Mouse (Mus musculus): ENCODE measurements around the gene Fndc5. TPM values are rescaled to one million over a fixed set of nuclear protein-coding genes. Genes with fewer than 3 reads are reported as not detected.

The Fndc5 gene
- total and polyA plus RNA-seq, 3 experiments = 6.5 to 31.2 (median 9.4) TPM

GRCm38 (mm10) chr4:129121569-129122086 is 15.2 kb upstream of the Fndc5 start, which contains the start of gene Hpca:
TSS of gene Hpca (minus strand) at chr4:129122036.
- DNase-seq (ENCODE audit: low spot score) (no peak), ATAC-seq (ENCODE audit: extremely low read depth, insufficient number of reproducible peaks, low FRiP score, poor library complexity, severe bottlenecking) (no peak)
- no peak within 1 kb of the TSS; the same call in 1 of the 2 replicates for H3K4me3 ChIP-seq (ENCODE audit: low read depth, low read length)
- TF ChIP-seq CTCF (IDR thresholded peaks at IDR 0.05; ENCODE audit: low read depth, low read length) (no peak), TAL1 (conservative IDR thresholded peaks at IDR 0.05; ENCODE audit: low read depth, low read length) (no peak), GATA2 (IDR thresholded peaks at IDR 0.05; ENCODE audit: borderline replicate concordance, low read depth, low read length) (no peak), GATA1 (IDR thresholded peaks at IDR 0.05; ENCODE audit: borderline replicate concordance, low read length) (no peak), POLR2AphosphoS5 (IDR thresholded peaks at IDR 0.05; ENCODE audit: insufficient replicate concordance, low read depth, low read length) (no peak)
- peaks cover 60% of the 10 kb centered on the region for H3K27me3 ChIP-seq (ENCODE audit: insufficient read depth, low read length)
- H3K4me1 ChIP-seq (ENCODE audit: insufficient read depth, low read depth, low read length) = peaks cover 7% of the 10 kb centered on the region; the same call in 1 of the 2 replicates
- no peaks in the 10 kb centered on the region for H3K9me3 ChIP-seq (replicated peaks)
- no peaks in the 10 kb centered on the region for H3K36me3 ChIP-seq (replicated peaks)

- no peak for TF ChIP-seq TAL1 (conservative IDR thresholded peaks at IDR 0.05; ENCODE audit: low read depth, low read length)
- TF ChIP-seq GATA1 (IDR thresholded peaks at IDR 0.05; ENCODE audit: borderline replicate concordance, low read length) = no peak
- TF ChIP-seq GATA2 (IDR thresholded peaks at IDR 0.05; ENCODE audit: borderline replicate concordance, low read depth, low read length) = no peak
- no peak for TF ChIP-seq POLR2AphosphoS5 (IDR thresholded peaks at IDR 0.05; ENCODE audit: insufficient replicate concordance, low read depth, low read length)
- Histone ChIP-seq H3K4me3 (ENCODE audit: low read depth, low read length) (no peak overlapping the region), H3K27me3 (ENCODE audit: insufficient read depth, low read length) (peaks cover 56% of the 10 kb centered on the region), H3K9me3 (replicated peaks) (no peaks in the 10 kb centered on the region), H3K36me3 (replicated peaks) (no peaks in the 10 kb centered on the region), H3K4me1 (ENCODE audit: insufficient read depth, low read depth, low read length) (peaks cover 7% of the 10 kb centered on the region; the same call in 1 of the 2 replicates)
- no peak for DNase-seq (ENCODE audit: low spot score)
- no peak for ATAC-seq (ENCODE audit: extremely low read depth, insufficient number of reproducible peaks, low FRiP score, poor library complexity, severe bottlenecking)
Observed at GRCm38 (mm10) chr4:129122107-129122506, 14.7 kb upstream of the Fndc5 start.

- DNase-seq (ENCODE audit: low spot score) (no peak), ATAC-seq (ENCODE audit: extremely low read depth, insufficient number of reproducible peaks, low FRiP score, poor library complexity, severe bottlenecking) (no peak)
- H3K9me3 ChIP-seq (replicated peaks) = no peaks in the 10 kb centered on the region
- TF ChIP-seq POLR2AphosphoS5 (IDR thresholded peaks at IDR 0.05; ENCODE audit: insufficient replicate concordance, low read depth, low read length) (no peak), GATA2 (IDR thresholded peaks at IDR 0.05; ENCODE audit: borderline replicate concordance, low read depth, low read length) (no peak), CTCF (IDR thresholded peaks at IDR 0.05; ENCODE audit: low read depth, low read length) (no peak), TAL1 (conservative IDR thresholded peaks at IDR 0.05; ENCODE audit: low read depth, low read length) (no peak), GATA1 (IDR thresholded peaks at IDR 0.05; ENCODE audit: borderline replicate concordance, low read length) (no peak)
- H3K36me3 ChIP-seq (replicated peaks) = no peaks in the 10 kb centered on the region
- H3K4me3 ChIP-seq (ENCODE audit: low read depth, low read length) = no peak overlapping the region
- H3K4me1 ChIP-seq (ENCODE audit: insufficient read depth, low read depth, low read length) = peaks cover 7% of the 10 kb centered on the region; the same call in 1 of the 2 replicates
- H3K27me3 ChIP-seq (ENCODE audit: insufficient read depth, low read length) = peaks cover 56% of the 10 kb centered on the region
Observed at GRCm38 (mm10) chr4:129122719-129123118, 14.1 kb upstream of the Fndc5 start.

DNA sequence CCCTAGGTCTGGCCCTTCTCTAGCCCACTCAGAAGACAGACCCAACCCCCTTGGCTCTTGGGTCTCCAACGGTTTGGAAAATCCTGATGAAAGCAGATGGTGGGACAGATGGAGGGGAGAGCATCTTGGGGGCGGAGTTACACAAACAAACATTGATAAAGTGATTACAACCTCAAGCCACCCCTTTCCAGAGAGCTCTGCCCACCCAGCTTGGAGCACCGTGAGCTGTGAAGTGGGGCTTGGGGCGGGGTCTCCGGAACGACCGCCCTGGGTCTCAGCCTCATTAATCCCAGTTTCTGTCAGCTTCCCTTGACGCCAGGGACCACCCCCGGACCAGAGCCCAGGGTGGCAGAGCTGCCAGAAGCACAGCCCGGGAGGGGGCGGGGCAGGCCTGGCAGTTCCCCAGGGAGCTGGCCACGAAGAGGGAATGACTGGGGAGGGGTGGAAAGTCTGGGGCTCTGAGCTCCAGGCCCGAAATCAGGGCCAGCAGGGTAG is 12.1 kb upstream of the Fndc5 start:
- Histone ChIP-seq H3K4me3 (ENCODE audit: low read depth, low read length) (no peak overlapping the region), H3K27me3 (ENCODE audit: insufficient read depth, low read length) (peaks cover 58% of the 10 kb centered on the region)
- no peak for TF ChIP-seq POLR2AphosphoS5 (IDR thresholded peaks at IDR 0.05; ENCODE audit: insufficient replicate concordance, low read depth, low read length)
- TF ChIP-seq CTCF (IDR thresholded peaks at IDR 0.05; ENCODE audit: low read depth, low read length) = no peak
- no peak for TF ChIP-seq GATA2 (IDR thresholded peaks at IDR 0.05; ENCODE audit: borderline replicate concordance, low read depth, low read length)
- no peak for TF ChIP-seq TAL1 (conservative IDR thresholded peaks at IDR 0.05; ENCODE audit: low read depth, low read length)
- no peak for TF ChIP-seq GATA1 (IDR thresholded peaks at IDR 0.05; ENCODE audit: borderline replicate concordance, low read length)

GRCm38 (mm10) chr4:129125736-129126451 is 10.9 kb upstream of the Fndc5 start:
- Histone ChIP-seq H3K36me3 (replicated peaks) (no peaks in the 10 kb centered on the region), H3K27me3 (ENCODE audit: insufficient read depth, low read length) (peaks cover 49% of the 10 kb centered on the region), H3K4me1 (ENCODE audit: insufficient read depth, low read depth, low read length) (peaks cover 30% of the 10 kb centered on the region), H3K4me3 (ENCODE audit: low read depth, low read length) (no peak overlapping the region), H3K9me3 (replicated peaks) (no peaks in the 10 kb centered on the region)
- DNase-seq (ENCODE audit: low spot score) (no peak), ATAC-seq (ENCODE audit: extremely low read depth, insufficient number of reproducible peaks, low FRiP score, poor library complexity, severe bottlenecking) (no peak)
- TF ChIP-seq GATA1 (IDR thresholded peaks at IDR 0.05; ENCODE audit: borderline replicate concordance, low read length) = no peak
- TF ChIP-seq GATA2 (IDR thresholded peaks at IDR 0.05; ENCODE audit: borderline replicate concordance, low read depth, low read length) = no peak
- no peak for TF ChIP-seq CTCF (IDR thresholded peaks at IDR 0.05; ENCODE audit: low read depth, low read length)
- no peak for TF ChIP-seq POLR2AphosphoS5 (IDR thresholded peaks at IDR 0.05; ENCODE audit: insufficient replicate concordance, low read depth, low read length)
- TF ChIP-seq TAL1 (conservative IDR thresholded peaks at IDR 0.05; ENCODE audit: low read depth, low read length) = no peak

More for the DNA sequence above, 12.1 kb upstream of the Fndc5 start:
- H3K4me1 ChIP-seq (ENCODE audit: insufficient read depth, low read depth, low read length) = peaks cover 18% of the 10 kb centered on the region
- ATAC-seq (ENCODE audit: extremely low read depth, insufficient number of reproducible peaks, low FRiP score, poor library complexity, severe bottlenecking) = no peak
- H3K9me3 ChIP-seq (replicated peaks) = no peaks in the 10 kb centered on the region
- DNase-seq (ENCODE audit: low spot score) = no peak
- no peaks in the 10 kb centered on the region for H3K36me3 ChIP-seq (replicated peaks)

Measured in G1E (cell line).